Mouse (Mus musculus) kidney, postnatal 36 days (tissue): ENCODE measurements around the gene Plin5.
A peak's percentile ranks its signal among the peaks of the same experiment; 100 is the strongest.

Experiments
- DNase-seq, 2 experiments: peaks; one replicate each; pipeline ENCODE4 v3.0.0; 2021 to 2022; ENCODE audit warnings: mixed read lengths in 2 of 2

Gene Plin5

GRCm38 (mm10) chr17:56117251-56117710, at the start of gene Plin5:
Gene Plin5, minus strand, starts transcription at chr17:56117596.
- peak; percentile 88 to 92 for DNase-seq

GRCm38 (mm10) chr17:56165671-56166070, 48.3 kb upstream of the Plin5 start:
- no peak for DNase-seq

GRCm38 (mm10) chr17:56164510-56164909, 47.1 kb upstream of the Plin5 start:
- no peak for DNase-seq

GRCm38 (mm10) chr17:56163523-56164102, 46.2 kb upstream of the Plin5 start:
- peak in 1 of 2 experiments; percentile 24 for DNase-seq

- DNase-seq = peak; percentile 97
These were observed 44.9 kb upstream of the Plin5 start, which contains the start of gene Tnfaip8l1 for GRCm38 (mm10) chr17:56162231-56162774. Gene Tnfaip8l1, plus strand, starts transcription at chr17:56162477.

- DNase-seq = peak; percentile 66 to 81
These were observed 42.3 kb upstream of the Plin5 start for GRCm38 (mm10) chr17:56159729-56160128.

- DNase-seq = peak; percentile 42 to 67
These were observed 36.2 kb upstream of the Plin5 start for GRCm38 (mm10) chr17:56153643-56154042.

- no peak for DNase-seq
These were observed 32.5 kb upstream of the Plin5 start for GRCm38 (mm10) chr17:56149897-56150296.

GRCm38 (mm10) chr17:56148790-56149618, 31.6 kb upstream of the Plin5 start:
- DNase-seq = no peak

GRCm38 (mm10) chr17:56148280-56148679, 30.9 kb upstream of the Plin5 start:
- DNase-seq = no peak

GRCm38 (mm10) chr17:56147420-56147819, 30.0 kb upstream of the Plin5 start:
- DNase-seq = no peak

GRCm38 (mm10) chr17:56146131-56146530, 28.7 kb upstream of the Plin5 start:
- DNase-seq = no peak

GRCm38 (mm10) chr17:56144546-56144945, 27.1 kb upstream of the Plin5 start:
- no peak for DNase-seq

GRCm38 (mm10) chr17:56141702-56142605, 24.6 kb upstream of the Plin5 start:
- peak in 1 of 2 experiments; percentile 51 for DNase-seq

GRCm38 (mm10) chr17:56139858-56140595, 22.6 kb upstream of the Plin5 start, which contains the start of gene Sema6b:
Gene Sema6b, minus strand, starts transcription at chr17:56140343.
- DNase-seq = peak in 1 of 2 experiments; percentile 72

GRCm38 (mm10) chr17:56139355-56139754, 22.0 kb upstream of the Plin5 start:
- no peak for DNase-seq

- DNase-seq = peak in 1 of 2 experiments; percentile 44
These were observed 20.6 kb upstream of the Plin5 start for GRCm38 (mm10) chr17:56137839-56138613.

- DNase-seq = no peak
These were observed 19.2 kb upstream of the Plin5 start for GRCm38 (mm10) chr17:56136558-56136957.

GRCm38 (mm10) chr17:56134463-56134971, 17.1 kb upstream of the Plin5 start:
- peak; percentile 60 to 90 for DNase-seq
